Mouse (Mus musculus): ENCODE results near the gene Syn3. TPM values are rescaled to one million over a fixed set of nuclear protein-coding genes. Genes with fewer than 3 reads are reported as not detected.

Syn3 gene
- polyA plus RNA-seq, 1 experiment = 3.3 TPM

DNA sequence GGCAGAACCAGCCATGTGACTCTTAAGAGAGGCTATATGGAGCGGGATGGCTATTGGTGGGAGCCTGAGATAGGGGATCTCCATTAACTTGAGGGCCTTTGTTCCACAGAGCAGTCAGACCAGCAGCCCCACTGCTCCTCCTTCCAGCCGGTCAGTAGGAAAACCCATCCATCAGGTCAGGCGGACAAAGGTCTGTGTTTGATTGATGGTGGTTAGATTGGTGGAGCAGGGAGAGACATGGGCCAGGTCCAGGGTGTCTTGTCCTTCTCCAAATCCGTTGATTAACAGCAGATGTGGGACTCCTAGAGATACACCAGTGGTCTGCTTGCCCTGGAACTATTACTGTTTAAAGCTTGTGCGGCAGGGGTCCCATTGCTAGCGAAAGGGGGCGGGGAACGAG lies 164.1 kb downstream of the Syn3 start:
- H3K4me3 ChIP-seq (ENCODE audit: insufficient read depth, low read depth, low read length) = no peak overlapping the region
- H3K27me3 ChIP-seq (replicated peaks; ENCODE audit: control insufficient read depth, insufficient read depth, low read length) = no peaks in the 10 kb centered on the region
- no peak overlapping the region for H3K27ac ChIP-seq (ENCODE audit: insufficient read depth, low read depth, low read length)
- H3K4me1 ChIP-seq (ENCODE audit: control insufficient read depth, insufficient read depth, low read length) = peaks cover 72% of the 10 kb centered on the region
- TF ChIP-seq CTCF (conservative IDR thresholded peaks at IDR 0.05; ENCODE audit: insufficient read depth, insufficient read length, low read depth, low read length) (no peak), POLR2A (IDR thresholded peaks at IDR 0.05; ENCODE audit: low read depth, low read length) (no peak)
- DNase-seq = no peak
- H3K36me3 ChIP-seq (ENCODE audit: control insufficient read depth, insufficient read depth, low read length) = peaks cover 2% of the 10 kb centered on the region
- 60% methylated on average over 8 of the region's 8 CpGs for WGBS

DNA sequence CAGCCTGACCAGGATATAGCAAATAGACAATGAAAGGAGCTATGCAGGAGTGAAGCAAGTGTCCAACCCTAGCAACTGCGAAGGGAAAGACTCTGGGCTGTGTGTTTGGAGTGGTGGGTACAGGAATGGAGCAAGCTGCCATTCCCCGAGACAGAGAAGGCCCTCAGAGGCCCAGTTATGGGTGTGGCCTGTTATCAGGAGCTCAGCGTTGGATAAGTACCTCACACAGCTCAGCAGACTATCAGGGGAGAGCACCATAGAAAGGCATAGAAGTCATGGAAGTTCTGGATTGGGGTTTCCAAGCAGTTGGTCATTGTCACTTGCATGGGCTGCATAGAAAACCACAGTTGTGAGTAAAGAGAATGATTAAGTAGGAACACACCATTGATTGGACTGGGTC lies 165.8 kb downstream of the Syn3 start:
- Histone ChIP-seq H3K36me3 (ENCODE audit: control insufficient read depth, insufficient read depth, low read length) (peaks cover 2% of the 10 kb centered on the region), H3K4me1 (ENCODE audit: control insufficient read depth, insufficient read depth, low read length) (peaks cover 69% of the 10 kb centered on the region), H3K27me3 (replicated peaks; ENCODE audit: control insufficient read depth, insufficient read depth, low read length) (no peaks in the 10 kb centered on the region), H3K4me3 (ENCODE audit: insufficient read depth, low read depth, low read length) (no peak overlapping the region), H3K27ac (ENCODE audit: insufficient read depth, low read depth, low read length) (no peak overlapping the region)
- DNase-seq = no peak
- no peak for TF ChIP-seq CTCF (conservative IDR thresholded peaks at IDR 0.05; ENCODE audit: insufficient read depth, insufficient read length, low read depth, low read length)
- TF ChIP-seq POLR2A (IDR thresholded peaks at IDR 0.05; ENCODE audit: low read depth, low read length) = no peak
- 74% methylated on average over 3 of the region's 3 CpGs for WGBS

DNA sequence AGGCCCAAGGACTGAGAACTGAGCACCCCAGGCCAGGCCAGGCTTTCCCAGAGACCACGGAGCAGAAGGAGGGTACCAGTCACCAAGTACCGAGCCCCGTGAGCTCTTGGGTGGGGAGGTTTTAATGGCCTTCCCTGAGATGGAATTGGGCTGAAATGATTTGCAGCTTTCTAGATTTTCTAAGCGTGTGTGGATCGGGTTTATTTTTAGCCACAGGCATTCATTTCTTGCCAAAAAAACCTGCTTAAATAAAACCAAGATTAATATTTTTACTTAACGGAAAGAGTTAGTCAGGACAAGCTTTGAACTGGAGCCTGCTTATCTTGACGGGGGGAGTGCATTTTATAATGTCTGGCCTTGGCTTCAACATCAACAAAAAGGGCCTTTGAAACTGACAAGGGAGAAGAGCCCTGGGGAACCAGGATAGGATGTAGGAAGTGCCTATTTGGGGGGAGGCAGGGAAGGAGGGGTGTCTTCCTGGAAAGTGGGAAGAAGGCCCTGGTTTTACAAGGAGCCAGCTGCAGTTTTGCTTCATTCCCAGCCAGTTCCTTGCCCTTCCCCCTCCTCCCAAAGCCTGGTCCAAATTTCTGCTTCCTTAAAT lies 166.9 kb downstream of the Syn3 start:
- peaks cover 72% of the 10 kb centered on the region for H3K4me1 ChIP-seq (ENCODE audit: control insufficient read depth, insufficient read depth, low read length)
- H3K27ac ChIP-seq (ENCODE audit: insufficient read depth, low read depth, low read length) = peak overlapping the region; percentile 44
- WGBS = 11% methylated on average over 7 of the region's 7 CpGs
- TF ChIP-seq POLR2A (IDR thresholded peaks at IDR 0.05; ENCODE audit: low read depth, low read length) (no peak), CTCF (conservative IDR thresholded peaks at IDR 0.05; ENCODE audit: insufficient read depth, insufficient read length, low read depth, low read length) (no peak)
- H3K4me3 ChIP-seq (ENCODE audit: insufficient read depth, low read depth, low read length) = no peak overlapping the region
- peak; percentile 85 for DNase-seq
- H3K36me3 ChIP-seq (ENCODE audit: control insufficient read depth, insufficient read depth, low read length) = peaks cover 9% of the 10 kb centered on the region
- no peaks in the 10 kb centered on the region for H3K27me3 ChIP-seq (replicated peaks; ENCODE audit: control insufficient read depth, insufficient read depth, low read length)

DNA sequence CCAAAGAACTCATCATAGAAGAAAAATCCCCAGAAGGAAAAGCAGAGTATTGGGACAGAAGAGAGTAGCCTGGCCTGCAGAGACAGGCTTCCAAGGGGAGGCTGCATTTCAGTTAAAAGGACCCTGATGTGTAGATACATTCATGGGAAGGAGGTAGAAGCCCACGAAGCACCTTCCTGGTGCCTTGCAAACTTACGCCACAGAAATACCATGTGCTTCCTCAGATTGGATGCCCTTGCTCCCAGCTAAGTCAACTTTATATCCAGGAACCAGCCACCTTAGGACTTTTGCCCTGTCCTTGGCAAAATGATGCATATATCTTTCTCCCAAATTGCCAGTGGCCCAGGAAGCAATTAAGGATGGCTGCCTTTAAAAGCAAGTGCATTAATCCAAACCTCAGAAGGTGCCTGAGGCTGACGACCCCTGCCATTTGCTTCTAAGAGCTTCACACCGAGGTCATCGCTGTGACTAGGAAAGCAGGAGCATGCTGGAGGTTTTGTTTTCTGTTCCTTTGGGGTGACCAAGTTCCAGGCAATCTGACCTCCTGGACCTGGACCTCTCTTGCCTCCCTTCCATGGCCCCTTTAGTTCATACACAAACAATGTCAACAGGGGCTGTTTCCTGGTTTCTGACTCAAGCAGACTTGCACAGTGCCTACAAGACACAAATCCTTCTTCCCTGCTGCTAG lies 167.6 kb downstream of the Syn3 start:
- WGBS = 20% methylated on average over 5 of the region's 5 CpGs
- peak overlapping the region; percentile 44 for H3K27ac ChIP-seq (ENCODE audit: insufficient read depth, low read depth, low read length)
- TF ChIP-seq CTCF (conservative IDR thresholded peaks at IDR 0.05; ENCODE audit: insufficient read depth, insufficient read length, low read depth, low read length) (no peak), POLR2A (IDR thresholded peaks at IDR 0.05; ENCODE audit: low read depth, low read length) (no peak)
- H3K4me1 ChIP-seq (ENCODE audit: control insufficient read depth, insufficient read depth, low read length) = peaks cover 70% of the 10 kb centered on the region
- H3K36me3 ChIP-seq (ENCODE audit: control insufficient read depth, insufficient read depth, low read length) = peaks cover 10% of the 10 kb centered on the region
- DNase-seq = no peak
- H3K4me3 ChIP-seq (ENCODE audit: insufficient read depth, low read depth, low read length) = no peak overlapping the region
- no peaks in the 10 kb centered on the region for H3K27me3 ChIP-seq (replicated peaks; ENCODE audit: control insufficient read depth, insufficient read depth, low read length)

DNA sequence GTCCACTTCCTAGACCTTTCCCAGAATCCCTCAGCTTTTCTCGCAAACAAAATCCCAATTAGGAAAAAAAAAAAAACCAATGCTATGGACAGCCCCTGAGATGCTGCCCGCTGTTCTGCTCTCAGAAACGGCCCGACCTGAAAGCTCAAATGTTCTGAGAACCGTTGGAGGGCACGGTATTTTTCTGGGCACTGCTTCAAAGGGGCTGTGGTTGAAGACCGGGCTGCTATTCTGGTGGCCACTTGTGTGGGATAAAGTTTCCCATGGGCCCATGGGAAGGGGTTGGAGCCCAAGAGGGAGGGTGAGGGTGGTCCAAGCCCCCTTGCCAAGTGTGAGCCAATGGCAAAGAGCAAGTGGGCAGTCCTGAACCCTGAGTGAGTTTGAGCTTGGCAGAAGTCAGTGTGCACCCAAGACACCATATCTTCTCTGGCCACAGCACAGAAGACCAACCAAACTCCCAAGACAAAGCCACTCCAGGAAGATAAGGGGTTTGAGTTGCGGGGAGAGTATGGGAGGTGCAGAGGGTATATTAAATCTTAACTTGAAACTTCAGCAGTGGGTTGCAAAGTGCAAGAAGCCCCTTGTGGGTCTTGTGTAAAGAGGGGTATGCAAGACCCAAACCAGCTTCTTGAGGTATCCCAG lies 169.3 kb downstream of the Syn3 start:
- Histone ChIP-seq H3K36me3 (ENCODE audit: control insufficient read depth, insufficient read depth, low read length) (peaks cover 15% of the 10 kb centered on the region), H3K27me3 (replicated peaks; ENCODE audit: control insufficient read depth, insufficient read depth, low read length) (no peaks in the 10 kb centered on the region), H3K27ac (ENCODE audit: insufficient read depth, low read depth, low read length) (no peak overlapping the region), H3K4me1 (ENCODE audit: control insufficient read depth, insufficient read depth, low read length) (peaks cover 66% of the 10 kb centered on the region), H3K4me3 (ENCODE audit: insufficient read depth, low read depth, low read length) (no peak overlapping the region)
- DNase-seq = no peak
- TF ChIP-seq CTCF (conservative IDR thresholded peaks at IDR 0.05; ENCODE audit: insufficient read depth, insufficient read length, low read depth, low read length) (no peak), POLR2A (IDR thresholded peaks at IDR 0.05; ENCODE audit: low read depth, low read length) (no peak)
- WGBS = 63% methylated on average over 8 of the region's 8 CpGs

DNA sequence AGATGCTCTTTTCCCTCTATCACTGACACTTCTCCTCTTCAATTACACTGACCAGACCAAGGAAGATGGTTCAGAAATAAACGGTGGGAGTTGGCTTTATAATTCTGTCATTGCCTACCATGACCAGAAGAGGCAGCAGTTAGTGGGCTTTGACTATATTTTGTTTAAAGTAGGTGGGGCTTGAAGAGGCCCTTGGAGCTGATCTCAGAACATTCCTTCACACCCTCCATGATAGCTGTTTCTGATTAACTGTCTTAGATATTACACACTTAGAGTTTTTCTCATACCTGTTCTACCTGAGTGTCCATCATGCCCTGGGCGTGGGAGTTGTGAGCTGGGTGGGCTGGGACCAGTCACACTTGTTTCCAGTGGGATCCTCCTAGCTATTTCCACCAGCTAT lies 170.0 kb downstream of the Syn3 start:
- H3K27me3 ChIP-seq (replicated peaks; ENCODE audit: control insufficient read depth, insufficient read depth, low read length) = no peaks in the 10 kb centered on the region
- peaks cover 19% of the 10 kb centered on the region for H3K36me3 ChIP-seq (ENCODE audit: control insufficient read depth, insufficient read depth, low read length)
- TF ChIP-seq POLR2A (IDR thresholded peaks at IDR 0.05; ENCODE audit: low read depth, low read length) (no peak), CTCF (conservative IDR thresholded peaks at IDR 0.05; ENCODE audit: insufficient read depth, insufficient read length, low read depth, low read length) (no peak)
- no peak for DNase-seq
- WGBS = 61% methylated on average over 2 of the region's 2 CpGs
- H3K4me1 ChIP-seq (ENCODE audit: control insufficient read depth, insufficient read depth, low read length) = peaks cover 67% of the 10 kb centered on the region
- H3K4me3 ChIP-seq (ENCODE audit: insufficient read depth, low read depth, low read length) = no peak overlapping the region
- no peak overlapping the region for H3K27ac ChIP-seq (ENCODE audit: insufficient read depth, low read depth, low read length)

DNA sequence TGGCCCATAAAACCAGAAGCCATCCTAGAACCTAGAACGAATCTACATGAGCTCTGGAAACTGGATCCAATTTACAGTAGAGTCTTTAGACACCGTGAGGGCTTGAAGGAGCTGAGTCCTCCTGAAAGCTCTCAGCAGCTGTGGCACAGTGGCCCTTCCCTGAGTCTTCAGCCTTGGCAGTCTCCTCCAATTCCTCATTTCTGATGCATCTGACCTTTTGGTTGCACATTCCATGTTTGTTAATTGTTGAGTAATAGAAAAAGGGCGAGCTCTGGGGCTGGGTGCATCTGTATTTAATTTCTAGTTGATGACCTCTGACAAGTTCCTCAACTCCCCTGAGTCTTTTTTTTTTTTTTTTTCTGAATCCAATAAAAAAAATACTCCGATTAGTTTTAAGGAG lies 170.6 kb downstream of the Syn3 start:
- DNase-seq = no peak
- 49% methylated on average over 4 of the region's 4 CpGs for WGBS
- no peak for TF ChIP-seq CTCF (conservative IDR thresholded peaks at IDR 0.05; ENCODE audit: insufficient read depth, insufficient read length, low read depth, low read length)
- TF ChIP-seq POLR2A (IDR thresholded peaks at IDR 0.05; ENCODE audit: low read depth, low read length) = no peak
- Histone ChIP-seq H3K27ac (ENCODE audit: insufficient read depth, low read depth, low read length) (peak overlapping the region; percentile 29; the same call in 1 of the 2 replicates), H3K4me3 (ENCODE audit: insufficient read depth, low read depth, low read length) (no peak overlapping the region), H3K4me1 (ENCODE audit: control insufficient read depth, insufficient read depth, low read length) (peaks cover 67% of the 10 kb centered on the region), H3K36me3 (ENCODE audit: control insufficient read depth, insufficient read depth, low read length) (peaks cover 17% of the 10 kb centered on the region; the same call in 1 of the 2 replicates), H3K27me3 (replicated peaks; ENCODE audit: control insufficient read depth, insufficient read depth, low read length) (no peaks in the 10 kb centered on the region)
